Mouse (Mus musculus) MEL (cell line): ENCODE data around the gene Klrb1b. TPM values are rescaled to one million over a fixed set of nuclear protein-coding genes. Genes with fewer than 3 reads are reported as not detected.

ENCODE experiments used
- DNase-seq: peaks from one replicate; pipeline ENCODE4 v3.0.0; 2011; ENCODE audit warnings: low read depth, low spot score
- H3K27ac ChIP-seq: 2 replicates; pipeline ENCODE4 v1.5.1; 2012; ENCODE audit warnings: low read depth, mild to moderate bottlenecking, control low read depth, low read length, moderate library complexity; ENCODE audit not compliant: control insufficient read depth
- H3K27me3 ChIP-seq, 2 experiments: fragments of 150-350 bp in 1 of 2; sonication (generic) in 1 of 2; 2 replicates each; pipeline ENCODE4 v1.6.1; 2012; ENCODE audit warnings: low read length in 2 of 2, mild to moderate bottlenecking in 2 of 2, improper control_type of control experiment in 1 of 2, moderate library complexity in 1 of 2; ENCODE audit not compliant: insufficient read depth in 2 of 2, control insufficient read depth in 1 of 2
- H3K36me3 ChIP-seq, 2 experiments: 2 replicates each; pipeline ENCODE4 v1.6.1; 2012 to 2014; ENCODE audit warnings: low read length in 2 of 2, improper control_type of control experiment in 1 of 2, inconsistent platforms in 1 of 2, mild to moderate bottlenecking in 1 of 2; ENCODE audit not compliant: insufficient read depth in 2 of 2, control insufficient read depth in 1 of 2
- H3K4me1 ChIP-seq, 2 experiments: fragments of 150-350 bp in 1 of 2; sonication (generic) in 1 of 2; 2 replicates each; pipeline ENCODE4 v1.6.1; 2012; ENCODE audit warnings: low read length in 2 of 2, improper control_type of control experiment in 1 of 2, mild to moderate bottlenecking in 1 of 2; ENCODE audit not compliant: insufficient read depth in 2 of 2, control insufficient read depth in 1 of 2
- H3K4me3 ChIP-seq, 2 experiments: fragments of 150-350 bp in 1 of 2; sonication (generic) in 1 of 2; 2 replicates each; pipeline ENCODE4 v1.5.1; 2012; ENCODE audit warnings: low read depth in 2 of 2, low read length in 2 of 2, mild to moderate bottlenecking in 2 of 2, moderate library complexity in 2 of 2, control low read depth in 1 of 2, improper control_type of control experiment in 1 of 2; ENCODE audit not compliant: control insufficient read depth in 1 of 2, insufficient read depth in 1 of 2
- H3K79me2 ChIP-seq: 2 replicates; pipeline ENCODE4 v1.6.1; 2012; ENCODE audit warnings: mild to moderate bottlenecking, low read length, moderate library complexity; ENCODE audit not compliant: control insufficient read depth, poor library complexity, insufficient read depth
- H3K9ac ChIP-seq: 2 replicates; pipeline ENCODE4 v1.6.1; 2012; ENCODE audit warnings: low read depth, mild to moderate bottlenecking, control low read depth, low read length, moderate library complexity; ENCODE audit not compliant: control insufficient read depth, poor library complexity, severe bottlenecking
- H3K9me3 ChIP-seq: fragments of 150-350 bp; sonication (generic); replicated peaks from 2 replicates; pipeline ENCODE4 v1.6.1; 2012; ENCODE audit warnings: mild to moderate bottlenecking, low read length, improper control_type of control experiment, moderate library complexity; ENCODE audit not compliant: insufficient read depth
- BHLHE40 ChIP-seq: IDR thresholded peaks from 2 replicates; pipeline ENCODE4 v1.6.1; 2012; ENCODE audit warnings: low read depth, mild to moderate bottlenecking, inconsistent platforms, low read length, improper control_type of control experiment, borderline replicate concordance
- CHD1 ChIP-seq: IDR thresholded peaks from 2 replicates; pipeline ENCODE4 v1.6.1; 2012; ENCODE audit warnings: low read depth, mild to moderate bottlenecking, inconsistent platforms, low read length, improper control_type of control experiment
- CHD2 ChIP-seq: IDR thresholded peaks from 2 replicates; pipeline ENCODE4 v1.6.1; 2011; ENCODE audit warnings: low read length, improper control_type of control experiment
- CTCF ChIP-seq, 3 experiments: IDR thresholded peaks in 2 of 3; conservative IDR thresholded peaks in 1 of 3; 2 replicates each; pipeline ENCODE4 v1.5.1; 2011 to 2012; ENCODE audit warnings: low read length in 3 of 3, low read depth in 2 of 3, mild to moderate bottlenecking in 2 of 3, improper control_type of control experiment in 1 of 3, inconsistent platforms in 1 of 3, mixed read lengths in 1 of 3, moderate library complexity in 1 of 3; ENCODE audit not compliant: control insufficient read depth in 1 of 3, insufficient read depth in 1 of 3, poor library complexity in 1 of 3, severe bottlenecking in 1 of 3
- E2F4 ChIP-seq: IDR thresholded peaks from 2 replicates; pipeline ENCODE4 v1.6.1; 2011; ENCODE audit warnings: low read depth, low read length, improper control_type of control experiment, borderline replicate concordance
- ELF1 ChIP-seq: IDR thresholded peaks from 2 replicates; pipeline ENCODE4 v1.6.1; 2014; ENCODE audit warnings: low read depth, mild to moderate bottlenecking, inconsistent platforms, low read length, improper control_type of control experiment, moderate library complexity
- EP300 ChIP-seq, 2 experiments: IDR thresholded peaks; 2 replicates each; pipeline ENCODE4 v1.6.1; 2011; ENCODE audit warnings: improper control_type of control experiment in 2 of 2, low read length in 2 of 2, low read depth in 1 of 2, mild to moderate bottlenecking in 1 of 2
- GABPA ChIP-seq: IDR thresholded peaks from 2 replicates; pipeline ENCODE4 v1.6.1; 2012; ENCODE audit warnings: low read depth, mild to moderate bottlenecking, inconsistent platforms, low read length, improper control_type of control experiment, moderate library complexity
- GATA1 ChIP-seq: IDR thresholded peaks from 2 replicates; pipeline ENCODE4 v1.6.1; 2011; ENCODE audit warnings: low read depth, low read length, improper control_type of control experiment
- JUND ChIP-seq: IDR thresholded peaks from 2 replicates; pipeline ENCODE4 v1.6.1; 2011; ENCODE audit warnings: low read depth, mild to moderate bottlenecking, improper control_type of control experiment, low read length
- KAT2A ChIP-seq: conservative IDR thresholded peaks from 2 replicates; pipeline ENCODE4 v1.6.1; 2012; ENCODE audit warnings: low read depth, low read length, improper control_type of control experiment, inconsistent platforms
- MAFK ChIP-seq: IDR thresholded peaks from 2 replicates; pipeline ENCODE4 v1.6.1; 2011; ENCODE audit warnings: low read depth, mild to moderate bottlenecking, low read length, improper control_type of control experiment, borderline replicate concordance
- MAX ChIP-seq: IDR thresholded peaks from 2 replicates; pipeline ENCODE4 v1.6.1; 2011; ENCODE audit warnings: low read length, improper control_type of control experiment
- MAZ ChIP-seq: IDR thresholded peaks from 2 replicates; pipeline ENCODE4 v1.6.1; 2012; ENCODE audit warnings: low read depth, mild to moderate bottlenecking, inconsistent platforms, low read length, improper control_type of control experiment
- MXI1 ChIP-seq: IDR thresholded peaks from 2 replicates; pipeline ENCODE4 v1.6.1; 2011; ENCODE audit warnings: mild to moderate bottlenecking, low read depth, low read length, improper control_type of control experiment
- MYB ChIP-seq: IDR thresholded peaks from 2 replicates; pipeline ENCODE4 v1.6.1; 2011; ENCODE audit warnings: mild to moderate bottlenecking, low read depth, low read length, improper control_type of control experiment
- MYC ChIP-seq: IDR thresholded peaks from 2 replicates; pipeline ENCODE4 v1.6.1; 2011; ENCODE audit warnings: low read depth, mild to moderate bottlenecking, low read length, improper control_type of control experiment, moderate library complexity
- NELFE ChIP-seq: IDR thresholded peaks from 2 replicates; pipeline ENCODE4 v1.6.1; 2011; ENCODE audit warnings: low read depth, low read length, improper control_type of control experiment
- NRF1 ChIP-seq: IDR thresholded peaks from 2 replicates; pipeline ENCODE4 v1.6.1; 2014; ENCODE audit warnings: low read depth, mild to moderate bottlenecking, inconsistent platforms, low read length, improper control_type of control experiment, moderate library complexity; ENCODE audit not compliant: poor library complexity, insufficient read depth, severe bottlenecking
- POLR2A ChIP-seq, 2 experiments: IDR thresholded peaks; 2 replicates each; pipeline ENCODE4 v1.6.1; 2011 to 2012; ENCODE audit warnings: low read length in 2 of 2, mild to moderate bottlenecking in 2 of 2, control low read depth in 1 of 2, improper control_type of control experiment in 1 of 2, low read depth in 1 of 2, moderate library complexity in 1 of 2; ENCODE audit not compliant: control insufficient read depth in 1 of 2, insufficient read depth in 1 of 2, poor library complexity in 1 of 2
- POLR2AphosphoS2 ChIP-seq: IDR thresholded peaks from 2 replicates; pipeline ENCODE4 v1.6.1; 2011; ENCODE audit warnings: low read length, improper control_type of control experiment
- RAD21 ChIP-seq: IDR thresholded peaks from 2 replicates; pipeline ENCODE4 v1.6.1; 2011; ENCODE audit warnings: mild to moderate bottlenecking, low read depth, low read length, improper control_type of control experiment
- RCOR1 ChIP-seq: IDR thresholded peaks from 2 replicates; pipeline ENCODE4 v1.6.1; 2012; ENCODE audit warnings: low read depth, mild to moderate bottlenecking, inconsistent platforms, low read length, improper control_type of control experiment
- SIN3A ChIP-seq: IDR thresholded peaks from 2 replicates; pipeline ENCODE4 v1.6.1; 2012; ENCODE audit warnings: low read length, improper control_type of control experiment, inconsistent platforms
- TAL1 ChIP-seq: IDR thresholded peaks from 2 replicates; pipeline ENCODE4 v1.6.1; 2012; ENCODE audit warnings: mild to moderate bottlenecking, inconsistent platforms, low read length, moderate library complexity, mixed read lengths
- TCF12 ChIP-seq: IDR thresholded peaks from 2 replicates; pipeline ENCODE4 v1.6.1; 2014; ENCODE audit warnings: low read depth, mild to moderate bottlenecking, inconsistent platforms, low read length, improper control_type of control experiment, moderate library complexity
- UBTF ChIP-seq: IDR thresholded peaks from 2 replicates; pipeline ENCODE4 v1.6.1; 2012; ENCODE audit warnings: low read depth, mild to moderate bottlenecking, inconsistent platforms, low read length, improper control_type of control experiment, moderate library complexity, borderline replicate concordance; ENCODE audit not compliant: insufficient read depth
- USF1 ChIP-seq: IDR thresholded peaks from 2 replicates; pipeline ENCODE4 v1.6.1; 2014; ENCODE audit warnings: low read depth, mild to moderate bottlenecking, inconsistent platforms, low read length, improper control_type of control experiment, moderate library complexity
- USF2 ChIP-seq, 2 experiments: IDR thresholded peaks; 2 replicates each; pipeline ENCODE4 v1.6.1; 2011 to 2012; ENCODE audit warnings: improper control_type of control experiment in 2 of 2, low read length in 2 of 2, borderline replicate concordance in 1 of 2, inconsistent platforms in 1 of 2, low read depth in 1 of 2, mild to moderate bottlenecking in 1 of 2; ENCODE audit not compliant: insufficient read depth in 1 of 2
- ZC3H11A ChIP-seq: IDR thresholded peaks from 2 replicates; pipeline ENCODE4 v1.6.1; 2012; ENCODE audit warnings: low read depth, mild to moderate bottlenecking, inconsistent platforms, low read length, improper control_type of control experiment
- ZKSCAN1 ChIP-seq: IDR thresholded peaks from 2 replicates; pipeline ENCODE4 v1.6.1; 2012; ENCODE audit warnings: low read depth, mild to moderate bottlenecking, inconsistent platforms, low read length, improper control_type of control experiment, moderate library complexity
- ZMIZ1 ChIP-seq: IDR thresholded peaks from 2 replicates; pipeline ENCODE4 v1.6.1; 2012; ENCODE audit warnings: low read depth, mild to moderate bottlenecking, inconsistent platforms, low read length, improper control_type of control experiment, moderate library complexity
- ZNF384 ChIP-seq: IDR thresholded peaks from 2 replicates; pipeline ENCODE4 v1.6.1; 2012; ENCODE audit warnings: low read depth, mild to moderate bottlenecking, inconsistent platforms, low read length, improper control_type of control experiment
- polyA plus RNA-seq, 2 experiments: library from polyadenylated mRNA; stranded (reverse) in 1 of 2; unstranded in 1 of 2; fragments of >175 nt in 1 of 2; fragments of >200 nt in 1 of 2; gene quantifications; 2 replicates each; pipeline versions ENCODE4 v1.2.1 to v1.2.4; 2012; ENCODE audit warnings: low replicate concordance in 2 of 2, low read depth in 1 of 2; ENCODE audit not compliant: insufficient read length in 2 of 2, insufficient read depth in 1 of 2, missing spikeins in 1 of 2
- total RNA-seq: library from RNA; depleted of rRNA; stranded (reverse); fragments of 300-350 nt; gene quantifications from 2 replicates; pipeline ENCODE4 v1.2.3, GENCODE M21; 2012

Gene Klrb1b
- total and polyA plus RNA-seq, 3 experiments: not detected

- TF ChIP-seq TCF12 (0 out of 2 replicates have a peak, but pooled peaks have one; percentile 6), MAX (no peak; the same call in 1 of the 2 replicates), GABPA (no peak), MAZ (no peak), MYB (no peak), POLR2AphosphoS2 (no peak), ZMIZ1 (no peak), GATA1 (no peak), CHD2 (no peak), RCOR1 (no peak), MAFK (no peak), USF1 (peak; percentile 39; the same call in 1 of the 2 replicates), SIN3A (no peak), NRF1 (no peak), RAD21 (no peak), ZC3H11A (no peak), CHD1 (no peak), POLR2A (IDR thresholded peaks at IDR 0.05; ENCODE audit: control insufficient read depth in 1 of 2, insufficient read depth in 1 of 2, low read depth in 1 of 2, low read length in 2 of 2, poor library complexity in 1 of 2) (no peak), MXI1 (0 out of 2 replicates have a peak, but pooled peaks have one; percentile 10), KAT2A (no peak), E2F4 (no peak), ZNF384 (no peak), UBTF (no peak), TAL1 (peak; percentile 21), ZKSCAN1 (no peak), USF2 (IDR thresholded peaks at IDR 0.05; ENCODE audit: borderline replicate concordance in 1 of 2, insufficient read depth in 1 of 2, low read depth in 1 of 2, low read length in 2 of 2) (no peak), JUND (no peak), CTCF (IDR thresholded peaks at IDR 0.05 in 2 of 3, conservative IDR thresholded peaks at IDR 0.05 in 1 of 3; ENCODE audit: control insufficient read depth in 1 of 3, insufficient read depth in 1 of 3, low read depth in 2 of 3, low read length in 3 of 3, poor library complexity in 1 of 3, severe bottlenecking in 1 of 3) (no peak), ELF1 (no peak), BHLHE40 (no peak), MYC (peak; percentile 52), NELFE (no peak), EP300 (IDR thresholded peaks at IDR 0.05; ENCODE audit: low read depth in 1 of 2, low read length in 2 of 2) (no peak)
- H3K4me1 ChIP-seq: peaks cover 2 to 14% of the 10 kb centered on the region in 2 experiments; a peak in 3 of 4 replicates
- peak; percentile 65 for DNase-seq
- peak overlapping the region; percentile 68 to 73 for H3K4me3 ChIP-seq
- H3K9ac ChIP-seq: peak overlapping the region; percentile 76
- H3K27me3 ChIP-seq: no peaks in the 10 kb centered on the region
- H3K9me3 ChIP-seq: no peaks in the 10 kb centered on the region
- H3K79me2 ChIP-seq: no peaks in the 10 kb centered on the region; the same call in 1 of the 2 replicates
- peaks cover 0 to 11% of the 10 kb centered on the region in 2 experiments; a peak in 2 of 4 replicates for H3K36me3 ChIP-seq
- peak overlapping the region; percentile 50; the same call in 1 of the 2 replicates for H3K27ac ChIP-seq
These were observed 15.4 kb upstream of the Klrb1b start for GRCm38 (mm10) chr6:128841327-128842089.
